Mouse (Mus musculus) erythroblast, embryonic 14.5 days (primary cell): Measurements from ENCODE around the gene Uqcr10. TPM values are rescaled to one million over a fixed set of nuclear protein-coding genes. Genes with fewer than 3 reads are reported as not detected.
"Not testable (repeated sequence)": the region's sequence is repeated elsewhere in the genome, so short reads cannot be mapped to it uniquely, and the experiment has no call there.

ENCODE experiments used
- H3K27me3 ChIP-seq: 2 replicates; pipeline ENCODE4 v1.6.1; 2012; ENCODE audit warnings: inconsistent platforms; ENCODE audit not compliant: control insufficient read depth
- H3K36me3 ChIP-seq: 2 replicates; pipeline ENCODE4 v1.6.1; 2012; ENCODE audit warnings: mild to moderate bottlenecking, inconsistent platforms; ENCODE audit not compliant: control insufficient read depth
- H3K4me1 ChIP-seq: 2 replicates; pipeline ENCODE4 v1.6.1; 2012; ENCODE audit warnings: inconsistent platforms; ENCODE audit not compliant: control insufficient read depth
- H3K4me3 ChIP-seq: replicated peaks from 2 replicates; pipeline ENCODE3; 2012; ENCODE audit warnings: moderate library complexity, mild to moderate bottlenecking, inconsistent platforms
- H3K9me3 ChIP-seq: 2 replicates; pipeline ENCODE4 v1.6.1; 2012; ENCODE audit warnings: low read length, inconsistent platforms, mixed read lengths; ENCODE audit not compliant: control insufficient read depth
- GATA1 ChIP-seq: IDR thresholded peaks from 2 replicates; pipeline ENCODE4 v1.6.1; 2012; ENCODE audit warnings: low read length, inconsistent platforms, mixed read lengths
- TAL1 ChIP-seq: IDR thresholded peaks from 3 replicates; pipeline ENCODE4 v1.6.1; 2012; ENCODE audit warnings: low read length, inconsistent platforms, mixed read lengths
- polyA plus RNA-seq: library from polyadenylated mRNA; stranded (reverse); fragments of >175 nt; gene quantifications from 2 replicates; pipeline ENCODE4 v1.2.3, GENCODE M21; 2012

The Uqcr10 gene
- polyA plus RNA-seq, 1 experiment, result 8.8 TPM

DNA sequence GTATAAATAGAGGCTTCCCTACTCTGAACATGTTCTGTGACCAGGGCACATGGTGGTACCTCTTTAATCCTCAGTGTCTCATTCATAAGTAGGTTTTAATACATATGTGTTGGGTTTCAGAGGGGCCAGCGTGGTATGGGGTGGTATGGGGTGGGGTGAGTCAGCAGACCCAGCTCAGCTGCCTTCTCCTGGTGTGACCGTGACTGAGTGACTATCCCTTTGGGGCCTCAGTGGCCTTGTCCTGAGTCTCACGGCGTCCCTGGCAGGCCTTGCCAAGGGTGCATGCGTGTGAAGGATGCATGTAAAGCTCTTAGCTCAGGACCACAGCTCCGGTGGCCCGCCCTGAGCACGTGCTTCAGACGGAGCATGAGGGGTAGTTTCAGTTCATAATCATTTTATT lies 15.8 kb upstream of the Uqcr10 start:
- TF ChIP-seq GATA1 (no peak), TAL1 (no peak)
- Histone ChIP-seq H3K9me3 (no peaks in the 10 kb centered on the region), H3K27me3 (no peaks in the 10 kb centered on the region), H3K4me3 (no peak overlapping the region), H3K36me3 (peaks cover 12% of the 10 kb centered on the region), H3K4me1 (no peaks in the 10 kb centered on the region)

DNA sequence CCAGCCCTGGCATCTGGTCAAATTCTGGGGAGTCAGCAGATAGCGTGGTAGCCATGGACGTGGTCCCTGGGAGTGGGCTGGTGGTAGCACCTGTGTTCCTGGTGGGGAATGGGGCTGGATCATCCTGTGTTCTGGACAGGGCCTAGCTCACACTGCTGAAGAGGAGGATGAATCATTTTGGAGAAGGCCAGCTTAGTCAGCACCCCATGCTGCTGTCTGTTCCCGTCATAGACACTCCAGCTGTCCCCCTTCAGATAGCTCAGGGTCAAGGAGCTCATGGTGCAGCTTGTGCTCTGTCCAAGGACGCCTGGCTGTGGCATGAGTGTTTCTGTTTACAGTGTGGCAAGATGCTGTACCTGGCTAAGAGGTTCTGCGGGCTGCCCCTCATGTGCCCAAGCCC lies 14.4 kb upstream of the Uqcr10 start:
- TF ChIP-seq TAL1 (no peak), GATA1 (no peak)
- Histone ChIP-seq H3K9me3 (no peaks in the 10 kb centered on the region), H3K36me3 (peaks cover 3% of the 10 kb centered on the region; the same call in 1 of the 2 replicates), H3K4me1 (no peaks in the 10 kb centered on the region), H3K4me3 (no peak overlapping the region), H3K27me3 (no peaks in the 10 kb centered on the region)

DNA sequence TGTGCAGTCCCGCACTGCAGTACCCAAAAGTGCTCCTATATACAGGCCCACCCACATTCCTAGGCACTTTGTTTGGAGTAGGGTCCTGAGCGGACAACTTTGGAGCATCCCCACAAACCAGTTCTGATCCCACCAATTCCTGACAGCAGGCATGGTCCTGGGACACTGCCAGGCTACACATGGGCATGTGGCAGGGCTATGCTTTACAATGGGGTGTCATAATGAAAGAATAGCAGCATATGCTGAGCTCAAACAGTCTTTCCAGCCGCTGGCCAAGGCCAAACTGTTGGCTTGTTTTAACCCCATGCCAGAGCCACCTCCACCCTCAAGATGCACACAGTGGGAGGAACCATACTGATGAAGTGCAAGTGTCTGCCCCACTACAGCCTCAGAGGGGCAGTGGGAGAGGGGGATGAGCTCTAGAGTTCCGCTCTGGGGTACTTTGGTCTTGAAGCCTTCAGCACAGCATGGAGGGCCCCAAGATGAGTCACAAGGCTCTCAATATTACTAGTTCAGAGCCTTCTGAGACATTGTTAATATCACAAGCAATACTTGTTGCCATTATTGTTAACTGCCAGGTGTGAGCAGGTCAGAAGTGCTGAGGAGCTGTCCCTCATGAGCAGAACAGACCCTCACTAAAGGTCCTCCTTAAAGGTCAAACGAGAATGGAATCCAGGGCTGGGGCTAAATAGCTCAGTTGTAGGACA lies 12.5 kb upstream of the Uqcr10 start:
- TF ChIP-seq GATA1, result no peak
- TF ChIP-seq TAL1, result no peak
- Histone ChIP-seq H3K36me3 (no peaks in the 10 kb centered on the region), H3K4me3 (no peak overlapping the region), H3K9me3 (no peaks in the 10 kb centered on the region), H3K27me3 (no peaks in the 10 kb centered on the region), H3K4me1 (no peaks in the 10 kb centered on the region)

DNA sequence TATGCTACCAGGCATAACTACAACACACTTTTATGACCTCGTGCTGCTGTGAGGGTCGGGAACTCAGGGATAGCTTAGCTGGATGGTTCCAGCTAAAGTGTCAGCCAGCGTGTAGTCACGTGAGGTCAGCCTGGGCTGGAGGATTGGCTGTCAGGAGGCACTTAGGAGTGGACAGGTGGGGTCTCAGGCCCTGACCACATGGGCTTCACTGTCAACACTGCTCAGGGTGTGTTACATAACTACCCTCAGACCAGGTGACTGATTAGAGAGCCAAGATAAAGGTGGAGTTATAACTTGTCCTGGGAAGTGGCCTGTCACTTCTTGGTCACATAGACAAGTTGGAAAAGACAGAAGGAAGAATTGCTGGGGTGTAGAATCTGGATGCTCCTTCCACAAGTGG lies 11.5 kb upstream of the Uqcr10 start:
- H3K4me1 ChIP-seq, result no peaks in the 10 kb centered on the region
- TF ChIP-seq GATA1, result no peak
- TF ChIP-seq TAL1, result no peak
- no peaks in the 10 kb centered on the region for H3K27me3 ChIP-seq
- no peaks in the 10 kb centered on the region for H3K9me3 ChIP-seq
- H3K36me3 ChIP-seq, result no peaks in the 10 kb centered on the region
- H3K4me3 ChIP-seq, result no peak overlapping the region

DNA sequence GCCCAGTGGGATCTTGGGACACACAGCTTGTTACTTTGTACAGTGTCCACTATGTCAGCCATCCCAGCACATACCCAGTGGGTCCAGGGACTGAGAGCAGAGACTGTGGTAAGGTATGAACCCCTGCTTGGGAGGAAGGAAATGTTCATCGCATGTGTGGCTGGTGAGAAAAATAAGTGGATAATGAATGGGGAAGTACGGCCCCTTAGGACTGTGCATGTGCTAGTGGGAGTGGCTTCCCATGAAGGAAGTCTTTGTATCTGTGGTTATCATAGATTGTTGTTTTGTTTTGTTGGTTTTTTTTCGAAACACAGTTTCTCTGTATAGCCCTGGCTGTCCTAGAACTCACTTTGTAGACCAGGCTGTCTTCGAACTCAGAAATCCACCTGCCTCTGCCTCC lies 10.6 kb upstream of the Uqcr10 start:
- no peak for TF ChIP-seq TAL1
- TF ChIP-seq GATA1, result no peak
- no peaks in the 10 kb centered on the region for H3K4me1 ChIP-seq
- H3K36me3 ChIP-seq, result no peaks in the 10 kb centered on the region
- H3K27me3 ChIP-seq, result no peaks in the 10 kb centered on the region
- H3K9me3 ChIP-seq, result no peaks in the 10 kb centered on the region
- no peak overlapping the region for H3K4me3 ChIP-seq

DNA sequence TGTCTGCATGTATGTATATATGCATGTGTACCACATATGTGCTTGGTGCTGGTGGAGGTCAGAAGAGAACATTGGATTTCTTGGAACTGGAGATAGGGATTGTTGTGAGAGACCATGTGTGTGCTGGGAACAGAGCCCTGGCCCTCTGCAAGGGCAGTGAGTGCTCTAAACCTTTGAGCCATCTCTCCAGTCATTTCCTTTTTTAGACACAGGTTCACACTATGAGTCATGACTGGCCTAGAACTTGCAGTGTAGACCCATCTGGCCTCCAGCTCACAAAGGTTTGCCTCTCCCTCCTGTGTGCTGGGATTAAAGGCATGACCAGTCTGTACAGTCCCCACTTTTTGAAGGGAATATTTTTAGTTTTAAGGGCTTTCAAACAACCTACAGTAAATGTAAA lies 8.7 kb upstream of the Uqcr10 start:
- no peaks in the 10 kb centered on the region for H3K27me3 ChIP-seq
- no peaks in the 10 kb centered on the region for H3K9me3 ChIP-seq
- no peaks in the 10 kb centered on the region for H3K4me1 ChIP-seq
- H3K36me3 ChIP-seq, result no peaks in the 10 kb centered on the region
- TF ChIP-seq GATA1 (no peak), TAL1 (no peak)
- no peak overlapping the region for H3K4me3 ChIP-seq

DNA sequence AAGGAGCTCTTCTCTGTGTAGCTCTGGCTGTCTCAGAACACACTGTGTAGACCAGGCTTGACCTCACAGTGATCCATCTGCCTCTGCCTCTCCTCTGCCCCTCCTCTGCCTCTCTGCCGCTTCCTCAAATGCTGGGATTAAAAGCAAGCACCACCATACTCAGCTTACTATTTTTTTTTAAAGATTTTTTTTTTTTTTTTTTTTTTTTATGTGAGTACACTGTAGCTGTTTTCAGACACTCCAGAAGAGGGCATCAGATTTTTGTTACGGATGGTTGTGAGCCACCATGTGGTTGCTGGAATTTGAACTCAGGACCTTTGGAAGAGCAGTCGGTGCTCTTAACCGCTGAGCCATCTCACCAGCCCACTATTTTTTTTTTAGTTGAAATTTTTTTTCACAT lies 6.0 kb upstream of the Uqcr10 start:
- H3K4me3 ChIP-seq, H3K27me3 ChIP-seq, H3K4me1 ChIP-seq, H3K36me3 ChIP-seq, H3K9me3 ChIP-seq: not testable (repeated sequence)

DNA sequence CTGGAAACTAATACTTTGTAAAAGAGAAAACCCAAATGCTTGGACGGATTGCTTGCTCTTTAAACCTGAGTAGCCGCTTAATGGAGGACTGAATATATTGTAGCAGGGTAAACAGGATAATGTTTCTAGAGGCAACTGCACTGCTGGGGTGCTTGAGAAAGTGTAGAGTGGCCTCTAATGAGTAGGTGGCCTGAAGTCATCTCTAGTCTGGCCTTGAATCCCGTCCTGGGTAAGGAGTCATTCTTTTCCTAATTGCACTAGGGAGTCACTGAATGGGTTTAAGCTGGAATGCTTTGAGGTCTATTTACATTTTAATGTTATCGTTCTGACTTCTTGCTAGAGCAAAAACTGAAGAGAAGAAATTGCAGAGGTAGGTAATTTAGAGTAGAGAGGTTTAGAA lies 1.0 kb upstream of the Uqcr10 start:
- no peaks in the 10 kb centered on the region for H3K9me3 ChIP-seq
- peaks cover 26% of the 10 kb centered on the region for H3K4me1 ChIP-seq
- peak overlapping the region; percentile 68 for H3K4me3 ChIP-seq
- H3K36me3 ChIP-seq, result peaks cover 26% of the 10 kb centered on the region
- H3K27me3 ChIP-seq, result no peaks in the 10 kb centered on the region
- TF ChIP-seq GATA1 (no peak), TAL1 (no peak)

DNA sequence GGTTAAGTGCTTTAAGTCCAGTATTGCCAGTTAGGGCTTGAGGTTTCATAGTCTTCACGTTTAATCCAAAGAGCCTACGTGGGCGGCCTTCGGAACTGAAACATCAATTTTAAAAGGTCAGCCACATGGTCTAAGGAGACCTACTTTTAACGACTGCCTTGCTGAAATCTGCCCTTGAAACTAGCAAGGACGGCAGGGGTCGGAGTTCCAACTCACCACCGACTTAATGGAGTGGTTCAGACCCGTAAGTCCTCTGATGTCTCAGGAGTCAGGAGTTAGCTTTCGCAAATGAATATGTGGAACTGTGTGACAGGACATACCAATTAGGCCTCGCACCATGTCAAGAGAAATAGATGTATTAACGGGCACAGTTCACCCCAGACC lies 462 bp downstream of the Uqcr10 start:
- Histone ChIP-seq H3K27me3 (no peaks in the 10 kb centered on the region), H3K36me3 (peaks cover 32% of the 10 kb centered on the region), H3K4me1 (peaks cover 26% of the 10 kb centered on the region), H3K4me3 (peak overlapping the region; percentile 68), H3K9me3 (no peaks in the 10 kb centered on the region)
- TF ChIP-seq GATA1, result no peak
- no peak for TF ChIP-seq TAL1

DNA sequence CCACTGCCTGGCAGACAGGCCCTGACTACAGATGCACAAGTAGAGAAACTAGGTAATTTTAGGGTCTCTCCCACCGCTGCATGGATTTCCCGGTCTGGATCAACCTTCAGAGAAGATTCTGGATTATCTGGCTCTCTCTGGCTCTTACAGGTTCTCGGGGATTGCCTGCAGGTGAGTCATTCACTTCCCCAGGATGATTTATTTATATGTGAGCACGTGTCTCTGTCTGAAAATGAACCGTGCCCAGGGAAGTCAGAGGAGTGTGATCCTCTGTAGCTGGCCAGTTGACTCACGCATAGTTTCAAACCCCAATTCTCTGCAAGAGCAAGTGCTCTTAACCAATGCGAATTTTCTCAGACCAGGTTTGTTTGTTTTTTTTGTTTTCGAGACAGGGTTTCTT lies 3.4 kb downstream of the Uqcr10 start:
- peaks cover 26% of the 10 kb centered on the region for H3K4me1 ChIP-seq
- no peaks in the 10 kb centered on the region for H3K27me3 ChIP-seq
- no peak for TF ChIP-seq TAL1
- TF ChIP-seq GATA1, result no peak
- no peak overlapping the region for H3K4me3 ChIP-seq
- peaks cover 32% of the 10 kb centered on the region for H3K36me3 ChIP-seq
- H3K9me3 ChIP-seq, result no peaks in the 10 kb centered on the region
